Mouse (Mus musculus) neural tube, embryonic 13.5 days (tissue): ENCODE measurements around the gene Atr. TPM values are rescaled to one million over a fixed set of nuclear protein-coding genes. Genes with fewer than 3 reads are reported as not detected.

Experiments used
- ATAC-seq: fragments of 200-750 bp; cut with Nextera tagmentation; 2 replicates; pipeline ENCODE4 v1.8.0; 2017; ENCODE audit warnings: low read depth, mild to moderate bottlenecking, moderate TSS enrichment, moderate library complexity
- H3K27ac ChIP-seq: fragments of 300-500 bp; sonication (generic); replicated peaks from 2 replicates; pipeline ENCODE4 v1.5.1; 2015; ENCODE audit warnings: moderate library complexity, mild to moderate bottlenecking, inconsistent platforms
- H3K27me3 ChIP-seq: fragments of 300-500 bp; sonication (generic); 2 replicates; pipeline ENCODE4 v1.6.1; 2015; ENCODE audit warnings: mild to moderate bottlenecking, inconsistent platforms
- H3K36me3 ChIP-seq: fragments of 300-500 bp; sonication (generic); 2 replicates; pipeline ENCODE4 v1.6.1; 2015; ENCODE audit warnings: mild to moderate bottlenecking, inconsistent platforms
- H3K4me1 ChIP-seq: fragments of 300-500 bp; sonication (generic); replicated peaks from 2 replicates; pipeline ENCODE4 v1.6.1; 2015; ENCODE audit warnings: inconsistent platforms
- H3K4me2 ChIP-seq: fragments of 300-500 bp; sonication (generic); 2 replicates; pipeline ENCODE4 v1.6.1; 2015; ENCODE audit warnings: inconsistent platforms, mild to moderate bottlenecking, moderate library complexity
- H3K4me3 ChIP-seq: fragments of 300-500 bp; sonication (generic); 2 replicates; pipeline ENCODE4 v1.5.1; 2015; ENCODE audit warnings: mild to moderate bottlenecking, inconsistent platforms
- H3K9ac ChIP-seq: fragments of 300-500 bp; sonication (generic); 2 replicates; pipeline ENCODE4 v1.6.1; 2015; ENCODE audit warnings: moderate library complexity, mild to moderate bottlenecking, inconsistent platforms
- H3K9me3 ChIP-seq: fragments of 300-500 bp; sonication (generic); 2 replicates; pipeline ENCODE4 v1.6.1; 2016; ENCODE audit warnings: inconsistent platforms
- WGBS: fragments of 180-500 bp; shearing (Covaris S2); methylation state at CpG from one replicate; pipeline ENCODE4 v1.1.7; 2015; 5-methylcytosine and 5-hydroxymethylcytosine counted together
- polyA plus RNA-seq: library from polyadenylated mRNA; unstranded; fragments of >200 nt; fragmentation: Nextera tagmentation; extraction: Ambion mirVana; gene quantifications from 2 replicates; pipeline ENCODE4 v1.2.1, GENCODE M21; 2015

Gene Atr
- polyA plus RNA-seq = 13.2 and 14.3 TPM in 2 replicates

DNA sequence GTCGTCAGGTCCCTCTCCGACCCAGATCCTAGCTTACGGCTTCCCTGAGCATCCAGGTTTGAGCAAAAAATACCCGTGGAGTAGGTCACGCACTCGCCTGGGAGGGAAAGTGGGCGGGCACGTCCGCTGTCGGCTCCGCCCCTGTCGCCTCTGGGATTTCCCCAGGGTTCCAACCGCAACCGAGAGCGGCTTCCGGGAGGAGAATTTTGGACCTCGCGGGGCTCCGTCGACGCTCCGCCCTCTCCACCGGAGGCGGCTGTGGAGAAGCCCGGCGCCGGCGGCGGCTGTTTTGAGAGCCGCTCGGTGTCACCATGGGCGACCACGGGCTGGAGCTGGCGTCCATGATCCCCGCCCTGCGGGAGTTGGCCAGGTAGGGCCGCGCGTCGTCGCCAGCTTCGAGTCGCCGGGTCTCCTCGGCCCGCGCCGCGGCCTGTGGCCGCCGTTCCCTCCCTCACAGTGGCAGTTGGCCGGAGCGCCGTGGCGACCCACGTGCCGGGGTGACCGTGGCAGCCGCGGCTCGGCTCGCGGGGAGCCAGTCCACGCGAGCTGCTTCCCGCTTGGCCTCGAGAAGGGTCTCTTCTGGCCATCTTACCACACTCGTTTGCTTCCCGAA, at the start of gene Atr:
Gene Atr (plus strand): TSS at position 184 of the 613 bp plus-strand sequence.
- H3K27me3 ChIP-seq = no peaks in the 10 kb centered on the region
- H3K4me3 ChIP-seq = peak within 1 kb of the TSS; percentile 87
- H3K27ac ChIP-seq = peak within 1 kb of the TSS; percentile 72
- peak within 1 kb of the TSS; percentile 71 for H3K4me2 ChIP-seq
- no peaks in the 10 kb centered on the region for H3K9me3 ChIP-seq
- H3K4me1 ChIP-seq = peaks cover 8% of the 10 kb centered on the region; the same call in 1 of the 2 replicates
- H3K36me3 ChIP-seq = 0 out of 2 replicates have a peak, but pooled peaks cover 4% of the 10 kb centered on the region
- peak; percentile 90 for ATAC-seq
- WGBS = under 1% methylated on average over 69 of the region's 69 CpGs
- H3K9ac ChIP-seq = peak within 1 kb of the TSS; percentile 80

DNA sequence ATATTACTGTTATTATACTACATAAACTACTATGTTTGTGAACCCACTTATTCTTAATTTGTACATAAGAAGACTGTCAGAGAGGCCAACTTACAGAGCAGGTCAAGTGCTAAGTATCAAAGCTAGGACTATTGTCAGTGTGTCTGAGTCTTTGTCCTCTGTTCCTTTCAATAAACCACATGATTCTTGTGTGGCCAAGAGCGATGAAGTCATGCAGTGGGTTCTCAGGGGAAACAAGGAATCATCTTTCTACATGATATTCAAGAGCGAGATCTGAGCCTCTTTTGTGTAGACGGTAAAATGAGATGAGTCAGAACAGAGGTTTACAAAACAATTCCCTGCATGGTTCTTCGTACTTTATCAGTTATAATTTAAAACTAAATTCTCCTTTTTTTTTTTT, 47.8 kb upstream of the Atr start:
- Histone ChIP-seq H3K36me3 (no peaks in the 10 kb centered on the region), H3K9ac (no peak overlapping the region), H3K27ac (no peak overlapping the region), H3K4me3 (no peak overlapping the region), H3K4me1 (peaks cover 11% of the 10 kb centered on the region), H3K27me3 (no peaks in the 10 kb centered on the region), H3K9me3 (no peaks in the 10 kb centered on the region), H3K4me2 (no peak overlapping the region)
- ATAC-seq = no peak
- WGBS = 75% methylated on average over 4 of the region's 4 CpGs

DNA sequence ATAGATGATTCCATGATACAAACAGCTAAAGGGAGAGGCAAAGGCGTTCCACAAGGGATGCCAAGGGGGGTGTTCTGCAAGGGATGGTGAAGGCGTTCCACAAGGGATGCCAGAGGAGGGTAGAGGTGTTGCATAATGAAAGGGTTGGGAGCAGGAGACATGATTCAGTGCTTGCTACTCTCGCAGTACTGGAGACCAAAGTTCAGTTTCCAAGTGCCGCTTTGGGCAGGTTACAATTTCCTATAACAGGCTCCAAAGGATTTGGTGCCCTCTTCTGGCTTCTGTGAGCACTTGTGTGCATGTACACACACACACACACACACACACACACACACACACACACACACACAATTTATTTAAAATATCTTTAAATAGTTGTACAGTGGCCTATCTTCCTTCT, 45.6 kb upstream of the Atr start:
- Histone ChIP-seq H3K9me3 (no peaks in the 10 kb centered on the region), H3K4me1 (peaks cover 15% of the 10 kb centered on the region), H3K27ac (no peak overlapping the region), H3K4me2 (no peak overlapping the region), H3K27me3 (no peaks in the 10 kb centered on the region), H3K36me3 (no peaks in the 10 kb centered on the region), H3K9ac (no peak overlapping the region), H3K4me3 (no peak overlapping the region)
- 93% methylated on average over 4 of the region's 4 CpGs for WGBS
- ATAC-seq = no peak

DNA sequence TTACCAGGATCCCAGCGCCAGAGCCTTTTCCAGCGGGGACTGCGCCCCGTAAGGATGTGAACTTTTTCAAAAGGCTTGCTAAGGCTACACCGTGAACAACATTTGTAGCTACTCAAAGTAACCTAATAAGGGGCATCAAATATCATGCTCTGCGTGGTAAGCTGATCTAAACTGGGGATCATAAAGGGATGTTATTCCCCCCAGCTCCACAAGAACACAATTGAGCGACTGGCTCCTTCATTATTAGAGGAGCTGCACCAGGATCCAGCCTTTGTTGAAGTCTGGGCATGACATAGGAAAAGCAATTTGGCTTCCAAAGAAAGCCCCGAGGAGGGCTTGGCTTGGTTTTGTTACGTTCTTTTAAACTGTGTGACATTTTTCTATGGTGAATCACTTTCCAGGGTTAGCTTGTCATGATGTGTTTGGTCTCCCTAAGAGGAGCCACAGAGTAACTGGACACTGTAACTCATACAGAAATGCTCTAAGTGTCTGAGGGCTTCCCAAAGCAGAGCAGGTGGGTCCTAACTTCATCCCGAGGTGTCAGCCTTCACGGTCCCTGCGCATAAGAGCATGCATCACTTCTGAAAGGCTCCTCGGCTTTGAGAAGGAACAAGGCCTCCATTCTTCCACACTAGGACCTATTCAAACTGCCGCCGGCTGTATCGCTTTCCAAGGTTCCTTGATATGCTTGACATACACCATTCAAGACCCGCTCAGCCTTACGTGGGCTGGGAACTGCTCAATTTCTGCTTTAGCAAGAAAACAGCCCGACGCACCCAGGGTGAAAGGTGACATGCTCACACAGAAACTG, 43.5 kb upstream of the Atr start:
- WGBS = 31% methylated on average over 20 of the region's 20 CpGs
- Histone ChIP-seq H3K9me3 (no peaks in the 10 kb centered on the region), H3K27ac (no peak overlapping the region; the same call in 1 of the 2 replicates), H3K9ac (0 out of 2 replicates have a peak overlapping the region, but pooled peaks have one; percentile 9), H3K27me3 (no peaks in the 10 kb centered on the region), H3K4me2 (peak overlapping the region; percentile 32), H3K4me3 (no peak overlapping the region), H3K36me3 (no peaks in the 10 kb centered on the region), H3K4me1 (peaks cover 15% of the 10 kb centered on the region)
- ATAC-seq = peak; percentile 59; the same call in 1 of the 2 replicates

DNA sequence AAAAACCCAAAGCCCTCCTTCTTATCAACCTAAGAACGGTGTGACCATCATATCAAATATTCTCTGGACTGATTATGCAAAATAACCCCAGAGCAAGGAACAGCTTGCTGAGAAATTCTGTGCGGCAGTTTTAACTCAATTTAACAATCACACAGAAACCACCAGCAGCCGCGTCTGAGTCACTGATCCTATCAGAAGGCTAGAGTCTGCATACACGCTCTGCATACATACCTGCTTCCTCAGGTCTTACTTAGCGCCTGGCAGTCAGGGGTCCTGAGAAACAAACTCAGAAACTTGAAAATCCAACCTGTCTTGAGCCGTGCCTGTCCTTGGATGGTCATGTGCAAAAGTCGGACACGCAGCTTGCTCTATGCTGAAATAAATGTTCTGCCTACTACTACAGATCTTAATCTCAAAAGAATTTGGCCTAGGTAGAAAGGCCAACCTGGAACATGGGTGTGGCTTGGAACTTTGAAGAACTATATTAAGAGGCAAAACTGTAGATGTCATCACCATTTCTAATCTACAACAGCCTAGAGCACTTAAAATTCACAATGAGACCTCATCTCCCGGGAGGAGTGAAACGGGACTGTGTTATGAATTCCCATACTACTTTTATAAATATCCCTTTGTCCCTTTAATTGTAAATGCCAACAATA, 42.3 kb upstream of the Atr start:
- Histone ChIP-seq H3K27ac (no peak overlapping the region), H3K36me3 (no peaks in the 10 kb centered on the region), H3K27me3 (no peaks in the 10 kb centered on the region), H3K4me2 (no peak overlapping the region), H3K9me3 (no peaks in the 10 kb centered on the region), H3K4me3 (no peak overlapping the region), H3K4me1 (peaks cover 15% of the 10 kb centered on the region), H3K9ac (no peak overlapping the region)
- 79% methylated on average over 11 of the region's 11 CpGs for WGBS
- ATAC-seq = no peak

DNA sequence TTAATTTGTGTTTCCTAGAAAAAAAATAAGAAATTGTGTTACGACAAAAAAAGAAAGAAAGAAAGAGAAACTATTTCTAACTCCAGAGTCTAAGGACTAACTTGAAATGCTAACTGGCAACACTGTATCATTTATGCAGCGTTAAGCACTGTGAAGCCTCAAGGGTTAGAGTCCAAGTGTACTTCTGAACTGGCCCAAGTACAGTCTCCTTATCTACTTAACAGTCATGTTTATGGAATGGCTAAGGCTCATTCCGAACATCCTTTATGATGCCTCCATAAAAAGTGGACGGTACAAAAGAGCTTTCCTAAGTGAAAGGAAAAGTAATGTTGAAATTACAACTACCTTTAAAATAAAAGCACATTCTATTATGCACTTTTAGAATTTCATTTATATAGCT, 41.7 kb upstream of the Atr start:
- Histone ChIP-seq H3K9ac (no peak overlapping the region), H3K9me3 (no peaks in the 10 kb centered on the region), H3K4me3 (no peak overlapping the region), H3K36me3 (no peaks in the 10 kb centered on the region), H3K27me3 (no peaks in the 10 kb centered on the region), H3K27ac (no peak overlapping the region), H3K4me2 (no peak overlapping the region), H3K4me1 (peaks cover 15% of the 10 kb centered on the region)
- WGBS = 78% methylated on average over 4 of the region's 4 CpGs
- ATAC-seq = no peak

DNA sequence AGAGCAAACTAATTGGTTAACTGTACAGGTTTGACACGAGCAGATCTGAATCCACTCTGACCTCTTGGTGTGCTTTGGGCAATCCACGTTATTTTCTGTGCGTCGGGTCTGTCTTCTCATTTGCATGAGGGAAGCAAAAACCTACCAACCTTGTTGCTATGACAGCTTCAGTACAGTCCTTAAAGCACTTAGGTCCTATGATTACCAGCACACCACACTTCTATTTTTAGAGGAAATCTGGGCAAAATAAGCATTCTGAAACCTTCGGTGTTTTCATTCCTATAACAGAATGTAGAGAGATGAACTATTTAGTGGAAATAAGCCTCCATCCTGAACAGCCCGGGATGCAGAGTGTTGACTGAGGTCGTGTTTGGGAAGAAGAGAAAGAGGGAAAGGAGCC, 34.9 kb upstream of the Atr start:
- 82% methylated on average over 7 of the region's 7 CpGs for WGBS

DNA sequence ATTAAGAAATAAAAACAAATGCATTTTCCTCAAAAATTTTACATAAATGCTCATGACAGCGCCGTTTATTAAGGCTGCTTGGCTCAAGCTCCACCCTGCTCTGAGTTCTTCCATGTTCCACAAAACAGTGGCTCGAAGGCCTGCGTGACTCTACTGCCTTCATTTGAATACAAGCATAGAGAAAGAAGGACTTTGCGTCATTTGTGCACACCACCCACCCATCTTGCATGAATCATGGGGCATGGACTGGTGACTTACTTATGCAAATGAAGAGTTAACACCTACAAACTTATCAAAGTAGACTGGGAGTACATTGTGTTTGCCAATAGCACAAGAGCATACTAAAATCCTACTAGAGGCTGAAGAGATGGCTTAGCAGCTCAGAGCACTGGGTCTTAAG, 29.8 kb upstream of the Atr start:
- no peak for ATAC-seq

More for the DNA sequence above, 34.9 kb upstream of the Atr start:
- Histone ChIP-seq H3K27ac (no peak overlapping the region), H3K4me2 (no peak overlapping the region), H3K4me1 (no peaks in the 10 kb centered on the region), H3K9ac (no peak overlapping the region), H3K4me3 (no peak overlapping the region), H3K27me3 (no peaks in the 10 kb centered on the region), H3K36me3 (no peaks in the 10 kb centered on the region), H3K9me3 (no peaks in the 10 kb centered on the region)
- ATAC-seq = no peak

DNA sequence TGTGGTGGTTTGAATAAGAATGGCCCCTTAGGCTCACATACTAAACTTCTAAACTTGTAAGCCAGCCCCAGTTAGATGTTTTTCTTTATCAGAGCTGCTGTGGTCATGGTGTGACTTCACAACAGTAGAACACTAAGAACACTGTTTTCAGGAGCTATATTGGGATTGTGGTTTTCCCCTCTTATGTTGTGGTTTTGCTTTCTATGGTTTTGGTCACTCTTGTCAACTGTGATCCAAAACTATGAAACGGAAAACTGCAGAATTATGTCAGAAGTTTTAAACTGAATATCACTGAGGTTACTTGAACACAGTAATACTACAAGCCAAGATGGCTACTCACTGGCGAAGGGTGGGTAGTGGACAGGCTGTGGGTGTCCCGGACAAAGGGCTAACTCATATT, 24.6 kb upstream of the Atr start:
- Histone ChIP-seq H3K27ac (no peak overlapping the region), H3K4me1 (no peaks in the 10 kb centered on the region), H3K4me3 (no peak overlapping the region), H3K9ac (no peak overlapping the region), H3K27me3 (no peaks in the 10 kb centered on the region), H3K36me3 (no peaks in the 10 kb centered on the region), H3K4me2 (no peak overlapping the region), H3K9me3 (no peaks in the 10 kb centered on the region)
- ATAC-seq = no peak
- 97% methylated on average over 3 of the region's 3 CpGs for WGBS

More for the DNA sequence above, 29.8 kb upstream of the Atr start:
- Histone ChIP-seq H3K4me1 (no peaks in the 10 kb centered on the region), H3K27me3 (no peaks in the 10 kb centered on the region), H3K4me2 (no peak overlapping the region), H3K4me3 (no peak overlapping the region), H3K9ac (no peak overlapping the region), H3K27ac (no peak overlapping the region), H3K9me3 (no peaks in the 10 kb centered on the region), H3K36me3 (no peaks in the 10 kb centered on the region)
- 93% methylated on average over 5 of the region's 5 CpGs for WGBS

DNA sequence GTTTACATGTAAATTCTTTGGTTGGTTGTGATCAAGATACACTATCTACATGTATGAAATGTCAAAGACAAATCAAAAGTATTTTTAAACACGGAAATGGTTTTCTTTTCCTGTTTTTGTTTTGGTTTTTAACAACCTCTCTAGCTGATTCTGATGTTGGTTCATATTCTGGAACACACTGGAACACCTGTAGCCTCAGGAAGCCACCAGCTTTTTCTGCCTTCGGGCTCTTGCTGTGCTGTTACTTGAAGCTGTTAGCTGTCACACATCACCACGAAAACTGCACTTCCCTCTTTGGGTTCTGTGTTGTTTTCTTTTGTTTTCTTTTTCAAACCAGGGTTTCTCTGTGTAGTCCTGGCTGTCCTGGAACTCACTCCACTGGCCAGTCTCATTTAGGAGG, 22.6 kb upstream of the Atr start:
- Histone ChIP-seq H3K36me3 (no peaks in the 10 kb centered on the region), H3K27ac (no peak overlapping the region), H3K4me1 (no peaks in the 10 kb centered on the region), H3K27me3 (no peaks in the 10 kb centered on the region), H3K4me3 (no peak overlapping the region), H3K9me3 (no peaks in the 10 kb centered on the region), H3K4me2 (no peak overlapping the region), H3K9ac (no peak overlapping the region)
- 76% methylated on average over 3 of the region's 3 CpGs for WGBS
- no peak for ATAC-seq

DNA sequence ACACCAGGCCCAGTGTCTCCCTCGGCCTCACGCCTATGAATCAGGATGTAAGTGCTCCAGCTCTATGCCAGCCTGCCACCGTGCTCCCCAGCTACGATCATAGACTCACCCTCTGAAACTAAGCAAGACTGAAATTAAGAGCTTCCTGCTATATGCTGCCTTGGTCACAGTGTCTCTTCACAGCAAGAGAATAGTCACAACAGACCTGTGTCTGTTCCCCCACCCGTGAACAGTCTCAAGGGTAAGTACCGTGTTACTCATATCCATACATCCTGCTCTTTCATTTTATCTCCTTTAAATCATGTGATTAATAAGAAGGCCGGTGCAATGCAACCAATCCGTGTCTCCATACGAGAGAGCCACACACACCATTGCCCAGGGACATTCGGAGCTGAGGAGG, 21.7 kb upstream of the Atr start:
- H3K4me2 ChIP-seq = no peak overlapping the region
- no peak overlapping the region for H3K4me3 ChIP-seq
- H3K9ac ChIP-seq = no peak overlapping the region
- H3K9me3 ChIP-seq = no peaks in the 10 kb centered on the region
- H3K27ac ChIP-seq = no peak overlapping the region
- WGBS = 89% methylated on average over 10 of the region's 10 CpGs
- H3K4me1 ChIP-seq = no peaks in the 10 kb centered on the region
- no peaks in the 10 kb centered on the region for H3K27me3 ChIP-seq
- no peaks in the 10 kb centered on the region for H3K36me3 ChIP-seq
- ATAC-seq = no peak

DNA sequence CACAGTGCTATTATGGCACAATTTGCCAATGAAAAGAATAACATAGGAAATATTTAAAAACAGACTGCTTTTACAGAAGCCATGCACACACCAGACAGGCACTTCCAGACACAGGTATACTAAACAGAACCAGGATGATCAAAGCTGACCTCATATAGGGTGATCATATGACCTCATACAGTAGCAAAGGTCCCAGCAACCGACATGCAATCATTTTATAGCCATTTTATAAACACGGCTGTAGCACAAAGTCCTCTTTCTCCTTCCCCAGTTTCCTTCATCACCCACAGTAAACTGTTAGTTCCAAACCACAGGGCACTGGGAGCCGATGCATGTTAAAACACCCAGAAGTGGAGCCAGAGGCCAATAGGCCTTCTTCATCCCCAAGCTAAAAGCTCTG, 18.0 kb upstream of the Atr start:
- peaks cover 14% of the 10 kb centered on the region for H3K27me3 ChIP-seq
- H3K4me1 ChIP-seq = peaks cover under 1% of the 10 kb centered on the region
- H3K4me2 ChIP-seq = no peak overlapping the region
- H3K4me3 ChIP-seq = no peak overlapping the region
- no peaks in the 10 kb centered on the region for H3K36me3 ChIP-seq
- H3K9me3 ChIP-seq = no peaks in the 10 kb centered on the region
- H3K27ac ChIP-seq = no peak overlapping the region
- H3K9ac ChIP-seq = no peak overlapping the region
- whole genome bisulfite sequencing = 92% methylated on average over 3 of the region's 3 CpGs
- ATAC-seq = no peak
